Mouse (Mus musculus) left cerebral cortex, postnatal 4 days (tissue): ENCODE results near the gene Camta2. TPM values are rescaled to one million over a fixed set of nuclear protein-coding genes. Genes with fewer than 3 reads are reported as not detected.

Experiments used
- DNase-seq: peaks from one replicate; pipeline ENCODE4 v3.0.0-alpha.2; 2022
- intact Hi-C: fragments of 180-260 bp; cut with DNase I; formaldehyde crosslinking; loops from one replicate; pipeline ENCODE4 v1.15.1; 2025
- total RNA-seq, 2 experiments: library from RNA; stranded (reverse); gene quantifications; 2 replicates each; pipeline ENCODE4 v1.2.3; 2021

Camta2 gene
- total RNA-seq, 2 experiments from 2014 or later = 65.7 to 69.5 TPM

DNA sequence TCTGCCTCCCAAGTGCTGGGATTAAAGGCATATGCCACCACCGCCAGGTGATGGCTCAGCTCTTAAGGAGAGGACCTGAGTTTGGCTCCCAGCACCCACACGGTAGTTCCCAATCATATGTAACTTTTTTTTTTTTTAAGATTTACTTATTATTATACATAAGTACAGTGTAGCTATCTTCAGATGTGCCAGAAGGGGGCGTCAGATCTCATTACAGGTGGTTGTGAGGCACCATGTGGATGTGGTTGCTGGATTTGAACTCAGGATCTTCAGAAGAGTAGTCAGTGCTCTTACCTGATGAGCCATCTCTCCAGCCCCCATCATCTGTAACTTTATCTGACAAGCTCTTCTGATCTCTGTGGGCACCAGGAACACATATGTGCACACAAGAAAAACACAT lies 9.5 kb upstream of the Camta2 start:
- no peak for DNase-seq
- intact Hi-C loops = no loop called here

DNA sequence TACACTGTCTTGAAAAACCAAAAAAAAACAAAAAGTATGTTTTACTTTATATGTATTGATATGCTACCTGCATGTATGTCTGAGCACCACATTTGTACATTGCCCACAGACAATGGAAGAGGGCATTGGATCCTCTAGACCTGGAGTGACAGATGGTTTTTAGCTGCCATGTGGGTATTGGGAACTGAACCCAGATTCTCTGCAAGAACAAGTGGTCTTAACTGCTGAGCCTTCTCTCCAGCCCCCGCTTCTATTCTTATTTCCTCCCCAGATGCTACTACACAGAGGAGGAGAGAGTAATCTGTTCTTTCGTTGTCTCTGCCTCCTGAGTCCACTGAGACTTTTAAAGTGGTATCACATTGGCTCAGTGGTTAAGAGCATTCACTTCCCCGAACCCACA lies 5.6 kb upstream of the Camta2 start:
- intact Hi-C loops = no loop called here
- no peak for DNase-seq

DNA sequence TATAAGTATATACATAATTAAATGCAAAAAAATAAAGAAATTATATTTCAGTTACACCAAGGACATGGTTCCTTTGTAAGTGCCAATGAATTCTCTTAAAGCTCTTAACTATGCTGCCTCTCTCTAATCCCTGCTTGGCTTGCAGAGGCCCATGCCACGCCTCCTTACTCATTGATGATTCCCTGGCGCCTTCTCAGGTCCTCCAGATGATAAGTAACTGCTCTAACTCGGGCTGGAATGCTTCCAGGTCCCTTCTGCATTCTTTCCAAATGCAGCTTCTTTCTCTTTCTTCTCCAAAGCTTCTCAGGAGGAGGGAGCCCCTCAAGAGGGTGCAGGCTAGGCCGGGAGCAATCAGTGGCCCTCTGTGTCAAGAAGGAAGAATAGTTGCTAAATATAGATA lies 1.7 kb upstream of the Camta2 start:
- intact Hi-C loops = no loop called here
- DNase-seq = no peak

DNA sequence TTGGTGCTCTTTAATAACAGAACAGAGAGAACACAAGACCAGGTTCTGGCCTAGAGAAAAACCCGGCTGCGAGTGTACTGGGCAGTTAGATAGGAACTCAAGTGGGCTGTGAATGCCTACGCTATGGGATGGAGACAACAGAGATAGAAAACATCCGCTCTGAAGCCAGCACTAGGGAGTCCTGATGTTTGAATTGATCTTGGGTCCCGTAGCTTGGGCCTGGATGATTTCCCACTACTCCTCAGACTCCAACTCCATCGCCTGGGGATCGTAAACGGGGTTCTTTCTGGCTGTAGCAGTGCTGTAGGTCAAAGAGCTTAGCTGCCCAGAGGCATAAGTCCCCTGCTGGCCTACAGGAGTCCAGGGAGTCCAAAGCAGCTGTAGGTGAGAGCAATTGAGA lies 467 bp upstream of the Camta2 start:
- intact Hi-C loops = no loop called here
- DNase-seq = no peak

DNA sequence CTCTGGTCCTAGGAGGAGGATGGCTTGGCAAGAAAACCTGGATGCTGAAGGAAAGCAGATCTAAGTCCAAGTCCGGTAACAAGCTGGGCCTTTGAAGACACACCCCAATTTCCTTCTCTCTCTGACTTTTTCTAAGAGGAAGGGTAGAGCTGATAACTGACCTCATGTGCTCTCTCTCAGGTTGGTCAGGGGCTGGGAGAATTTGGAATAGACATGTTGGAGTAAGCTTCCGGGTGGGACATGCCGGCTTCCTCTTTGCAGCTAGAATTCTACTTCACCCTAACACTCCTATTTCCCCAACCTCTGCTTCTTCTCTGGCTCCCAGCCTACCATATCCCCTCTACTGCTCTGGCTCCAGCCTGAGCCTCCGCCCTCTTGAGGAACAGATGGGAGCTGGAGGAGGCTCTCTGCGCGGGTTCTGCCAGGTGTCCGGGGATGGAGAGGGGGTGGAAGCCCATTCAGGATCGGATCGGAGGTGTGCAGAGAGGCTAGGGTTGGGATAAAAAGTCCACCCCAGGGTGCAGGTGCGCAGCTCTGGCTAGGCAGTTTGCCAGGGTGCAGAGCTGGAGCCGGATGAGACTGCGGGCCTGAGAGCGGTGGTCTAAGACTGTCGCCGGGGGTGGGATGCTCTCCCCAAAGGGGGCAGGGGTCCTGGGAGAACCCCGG lies 871 bp downstream of the Camta2 start:
- intact Hi-C loops = no loop called here
- DNase-seq = peak; percentile 64

DNA sequence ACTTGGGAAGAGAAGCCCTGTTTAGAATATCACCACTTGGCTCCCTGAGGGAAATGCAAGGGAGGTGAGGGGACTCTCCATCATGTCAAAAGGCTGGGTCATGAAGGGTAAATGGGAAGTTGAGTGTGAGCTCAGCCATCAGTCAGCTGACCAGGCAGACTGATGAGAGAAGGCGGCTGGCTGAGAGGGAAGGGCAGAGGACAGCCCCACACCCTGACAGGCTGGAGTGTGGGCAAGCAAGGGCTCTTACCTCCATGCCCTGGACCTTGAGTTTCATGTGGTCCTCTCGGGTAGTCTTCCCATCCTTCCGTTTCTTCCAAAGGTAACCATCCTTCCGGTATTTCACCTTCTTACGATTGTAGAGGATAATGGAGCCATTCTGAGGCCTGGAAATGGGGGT lies 4.3 kb downstream of the Camta2 start:
- intact Hi-C loops = no loop called here
- no peak for DNase-seq

DNA sequence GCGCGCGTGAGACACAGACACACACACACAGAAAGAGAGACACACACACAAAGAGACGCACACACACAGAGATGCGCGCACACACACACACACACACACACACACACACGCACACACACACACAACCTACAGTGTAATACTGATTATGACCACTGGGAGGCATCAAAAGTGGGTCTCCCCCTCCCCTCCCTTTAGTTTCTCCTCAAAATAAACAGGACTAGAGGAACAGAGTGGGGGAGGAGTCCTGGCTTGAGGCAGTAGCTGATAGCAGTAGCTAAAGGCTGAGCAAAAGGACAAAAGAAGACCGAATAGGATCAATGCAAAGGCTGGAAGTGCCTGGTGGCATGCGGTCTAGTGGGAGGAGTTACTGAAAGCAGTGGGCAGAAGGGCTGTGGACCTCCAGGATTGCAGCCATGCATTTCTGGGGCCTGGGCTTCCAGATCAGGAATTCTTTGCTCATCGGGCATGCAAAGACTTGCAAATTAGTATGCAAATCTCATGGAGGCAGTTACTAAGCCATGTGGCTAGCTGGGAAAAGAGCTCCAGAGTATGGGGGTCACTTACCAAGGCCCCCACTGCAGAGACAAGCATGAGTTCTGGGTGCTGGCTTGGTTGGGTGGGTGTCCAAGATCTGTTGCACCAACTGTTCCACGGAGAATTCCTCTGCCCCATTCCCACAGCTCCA lies 5.9 kb downstream of the Camta2 start:
- intact Hi-C loops = no loop called here
- peak; percentile 47 for DNase-seq

DNA sequence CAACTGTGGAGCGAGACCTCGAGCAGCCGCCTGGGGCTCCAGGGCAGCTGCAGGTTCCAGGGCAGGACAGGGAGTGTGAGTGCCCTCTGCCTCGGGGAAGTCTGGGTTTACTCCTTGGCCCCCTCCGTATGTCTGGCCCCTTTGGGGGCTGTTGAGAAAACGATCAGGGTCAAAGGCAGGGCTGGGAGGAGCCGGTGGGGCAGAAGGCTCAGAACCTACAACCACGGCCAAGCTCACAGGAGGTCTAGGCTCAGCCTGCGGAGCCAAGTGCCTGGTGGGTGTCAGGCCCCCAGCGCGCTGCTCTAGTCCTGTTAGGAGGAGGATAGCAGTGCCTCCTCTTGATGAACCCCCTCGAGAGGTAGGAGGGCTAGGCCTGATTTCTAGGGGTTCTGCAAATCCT lies 6.7 kb downstream of the Camta2 start:
- intact Hi-C loops = no loop called here
- DNase-seq = no peak

DNA sequence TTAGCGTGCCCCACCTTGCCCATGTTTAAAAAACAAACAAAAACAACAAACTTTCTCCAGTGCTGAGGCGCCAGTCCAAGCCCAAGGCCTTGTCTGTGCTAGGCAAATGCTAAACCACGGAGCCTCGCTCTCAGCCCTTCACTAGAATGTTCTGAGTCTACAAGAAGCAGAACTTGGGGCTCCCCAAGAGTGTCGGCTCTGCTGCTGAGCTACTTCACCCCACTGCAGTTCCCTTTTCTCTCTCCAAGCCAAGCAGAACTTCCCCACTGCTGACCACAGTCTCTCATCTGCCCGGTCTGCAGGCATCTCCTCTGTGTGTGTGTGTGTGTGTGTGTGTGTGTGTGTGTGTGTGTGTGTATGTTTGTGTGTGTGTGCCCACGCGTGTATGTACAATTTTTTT lies 8.0 kb downstream of the Camta2 start:
- intact Hi-C loops = no loop called here
- DNase-seq = no peak

DNA sequence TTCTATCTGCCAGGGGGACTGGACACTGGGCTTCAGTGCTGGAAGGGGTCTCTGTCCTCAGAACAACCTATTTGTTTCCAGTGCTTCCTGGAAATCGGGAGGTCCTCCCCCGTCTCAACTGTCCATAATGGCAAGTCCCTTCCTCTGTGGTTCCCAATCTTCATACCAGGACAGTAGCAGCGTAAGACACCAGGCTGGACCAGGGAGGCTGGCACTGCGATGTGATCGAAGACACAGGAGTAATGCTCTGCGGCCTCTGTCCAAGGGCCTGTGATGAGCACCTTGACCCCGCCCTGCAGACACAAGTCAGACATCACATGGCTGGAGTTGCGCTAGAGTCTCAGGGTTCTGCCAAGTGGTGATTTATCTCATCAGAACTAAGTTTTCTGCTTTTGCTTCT lies 8.5 kb downstream of the Camta2 start:
- intact Hi-C loops = no loop called here
- no peak for DNase-seq

DNA sequence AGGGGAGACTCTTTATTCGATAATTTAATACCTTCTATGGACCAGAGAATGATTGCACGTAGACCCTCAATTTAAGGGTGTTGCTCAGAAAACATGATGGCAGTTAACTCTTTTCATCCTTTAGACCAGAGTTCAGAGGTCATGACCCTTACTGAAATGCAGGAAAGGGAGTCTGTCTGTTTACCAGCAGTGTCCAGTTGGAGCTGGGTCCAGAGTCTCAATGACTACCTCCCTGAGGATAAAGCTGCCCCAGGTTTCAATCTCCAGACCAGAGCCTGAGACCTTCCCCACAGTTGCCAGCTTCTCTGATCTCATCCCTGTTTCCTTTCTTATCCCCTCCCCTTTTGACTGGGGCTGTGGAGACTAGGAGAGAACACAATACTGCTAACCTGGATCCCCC lies 9.3 kb downstream of the Camta2 start:
- DNase-seq = no peak
- intact Hi-C loops = no loop called here

DNA sequence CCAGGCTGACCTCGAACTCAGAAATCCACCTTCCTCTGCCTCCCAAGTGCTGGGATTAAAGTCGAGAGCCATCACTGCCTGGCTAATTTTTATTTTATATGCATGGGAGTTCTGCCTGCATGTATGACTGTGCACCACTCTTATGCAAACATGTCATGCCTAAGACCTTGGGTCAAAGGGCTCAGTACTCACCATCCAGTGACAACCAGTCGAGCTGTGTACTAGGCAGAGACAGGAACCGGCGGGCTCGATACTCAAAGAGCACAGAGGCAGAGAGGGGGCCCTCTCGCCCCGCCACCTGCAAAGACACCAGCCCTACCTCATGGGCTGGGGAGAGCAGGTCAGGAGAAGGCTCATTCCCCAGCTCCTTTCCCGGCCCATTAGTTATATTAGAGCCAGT lies 9.8 kb downstream of the Camta2 start:
- no peak for DNase-seq
- intact Hi-C loops = no loop called here

DNA sequence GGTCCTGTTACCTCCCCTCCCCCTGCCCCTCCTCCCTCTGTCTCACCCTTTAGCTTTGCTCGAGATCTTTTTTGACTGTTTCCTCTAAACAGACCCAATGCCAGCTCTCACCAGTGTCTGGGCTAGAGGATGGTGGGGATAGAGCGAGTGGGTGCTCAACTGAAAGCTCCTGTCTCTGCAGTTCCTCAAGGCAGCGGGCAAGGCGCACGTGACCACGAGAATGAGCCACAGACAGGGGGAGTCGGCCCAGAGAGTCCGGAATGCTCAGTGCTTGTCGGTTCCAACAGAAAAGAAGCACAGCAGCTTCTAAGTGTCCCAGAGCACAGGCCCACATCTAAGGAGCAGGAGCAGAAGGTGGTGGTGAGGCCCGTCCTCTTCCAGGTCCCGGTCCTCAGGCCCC lies 13.4 kb downstream of the Camta2 start:
- intact Hi-C loops = no loop called here
- no peak for DNase-seq

DNA sequence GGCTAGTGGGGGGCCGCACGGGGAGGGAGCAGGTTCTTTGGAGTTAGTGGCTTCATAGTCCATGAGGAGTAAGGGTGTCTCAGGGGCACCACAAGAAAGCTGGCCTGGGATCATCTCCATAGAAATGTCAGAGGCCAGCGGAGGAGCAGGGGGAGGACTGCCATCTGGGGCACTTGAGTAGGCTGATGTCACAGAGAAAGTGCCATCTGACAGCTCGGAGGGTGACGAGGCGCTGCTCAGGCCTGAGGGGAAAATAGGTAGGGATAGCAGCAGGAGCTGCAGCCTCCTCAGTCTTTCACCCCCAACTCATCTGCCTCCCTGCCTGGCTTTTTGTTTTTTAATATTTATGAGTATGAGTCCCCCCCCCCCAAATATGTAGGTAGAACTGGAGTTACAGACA lies 13.9 kb downstream of the Camta2 start:
- DNase-seq = no peak
- intact Hi-C loops = no loop called here

DNA sequence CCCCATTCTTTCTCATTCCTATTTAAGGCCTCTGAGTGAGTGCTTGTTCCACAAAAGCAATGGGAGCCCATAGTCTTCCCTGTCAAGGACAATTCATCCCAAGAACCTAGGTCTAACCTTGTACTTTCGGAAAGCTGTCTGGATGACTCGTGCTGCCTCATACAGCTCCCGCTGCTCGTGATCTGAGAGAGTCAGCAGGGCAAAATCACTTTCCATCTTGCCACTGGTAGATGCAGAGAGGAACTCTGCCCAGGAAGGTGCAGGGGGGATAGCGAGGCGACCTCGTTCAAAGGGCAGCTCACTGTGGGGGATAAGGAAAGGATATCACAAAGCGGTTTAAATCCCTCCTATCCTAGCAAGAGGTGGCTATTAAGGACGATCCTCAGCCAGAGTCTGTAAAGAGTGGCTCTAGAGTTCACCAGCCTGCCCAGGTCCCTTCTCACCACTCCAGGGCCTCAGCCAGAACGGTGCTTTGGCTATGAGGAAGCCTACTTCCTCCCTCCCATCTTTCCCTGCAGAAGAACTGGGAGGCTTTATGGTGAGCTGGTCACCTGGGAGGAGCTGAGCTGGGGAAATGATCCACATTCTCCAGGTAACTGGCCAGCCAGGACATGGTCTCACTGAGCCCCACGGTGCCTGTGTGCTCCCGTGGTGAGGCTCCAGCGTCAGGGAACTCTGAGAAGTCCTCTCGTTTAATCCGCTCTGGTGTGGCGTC lies 16.4 kb downstream of the Camta2 start:
- intact Hi-C loops = no loop called here
- no peak for DNase-seq

DNA sequence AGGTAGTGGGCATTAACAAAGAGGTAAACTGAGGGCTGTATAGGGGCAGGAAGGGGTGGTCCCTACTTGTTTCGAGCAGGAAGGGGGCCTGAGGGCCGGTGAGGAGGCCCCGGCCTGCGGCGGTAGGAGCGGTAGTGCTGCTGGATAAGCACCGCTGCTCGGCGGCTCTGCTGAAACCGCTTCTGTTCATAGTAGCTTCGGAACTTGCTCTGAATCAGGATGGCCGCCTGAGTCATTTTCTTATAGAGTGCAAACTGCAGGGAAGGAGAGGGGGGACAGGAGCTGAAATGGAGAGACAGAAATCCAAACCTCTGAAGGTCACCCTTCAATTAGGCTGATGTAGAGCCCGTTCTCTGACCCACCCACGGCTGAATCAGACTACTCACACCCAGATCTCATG lies 17.4 kb downstream of the Camta2 start:
- intact Hi-C loops = no loop called here
- DNase-seq = no peak

DNA sequence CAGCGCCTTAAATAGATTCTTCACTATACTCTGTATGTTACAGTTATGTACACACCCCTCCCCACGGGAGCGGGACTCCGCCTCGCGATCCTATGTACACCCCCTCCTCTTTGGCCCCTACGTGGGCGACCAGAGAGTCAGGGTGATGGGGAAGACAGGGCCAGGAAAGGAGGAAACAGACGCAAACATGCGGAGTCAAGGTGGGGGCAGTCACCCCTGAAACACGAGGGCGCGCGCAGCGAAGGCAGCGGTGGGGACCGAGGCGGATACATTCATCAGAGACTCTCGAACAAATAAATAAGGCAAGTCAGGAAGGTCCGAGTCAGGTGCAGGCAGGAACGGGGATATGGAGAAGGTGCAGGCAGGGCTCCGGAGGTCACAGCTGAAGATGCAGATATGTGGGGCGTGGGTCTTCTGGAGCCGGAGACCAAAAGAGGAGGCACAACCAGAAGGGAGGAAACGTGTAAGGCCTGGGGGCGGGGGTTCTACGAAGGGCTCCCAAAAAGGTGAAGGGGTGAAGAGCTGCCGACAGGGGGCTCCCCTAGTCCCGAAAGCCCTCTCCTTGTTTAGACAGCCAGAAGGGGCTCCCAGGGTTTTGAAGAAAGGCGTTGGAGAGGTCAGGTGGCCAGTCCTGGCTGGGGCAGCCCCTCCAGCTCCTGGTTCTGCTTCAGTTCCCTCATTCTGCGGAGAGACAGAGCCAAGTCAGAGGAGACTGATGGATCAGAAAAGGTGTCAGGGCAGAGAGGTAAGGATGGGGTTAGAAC lies 18.1 kb downstream of the Camta2 start:
- intact Hi-C loops = no loop called here
- DNase-seq = peak; percentile 86

DNA sequence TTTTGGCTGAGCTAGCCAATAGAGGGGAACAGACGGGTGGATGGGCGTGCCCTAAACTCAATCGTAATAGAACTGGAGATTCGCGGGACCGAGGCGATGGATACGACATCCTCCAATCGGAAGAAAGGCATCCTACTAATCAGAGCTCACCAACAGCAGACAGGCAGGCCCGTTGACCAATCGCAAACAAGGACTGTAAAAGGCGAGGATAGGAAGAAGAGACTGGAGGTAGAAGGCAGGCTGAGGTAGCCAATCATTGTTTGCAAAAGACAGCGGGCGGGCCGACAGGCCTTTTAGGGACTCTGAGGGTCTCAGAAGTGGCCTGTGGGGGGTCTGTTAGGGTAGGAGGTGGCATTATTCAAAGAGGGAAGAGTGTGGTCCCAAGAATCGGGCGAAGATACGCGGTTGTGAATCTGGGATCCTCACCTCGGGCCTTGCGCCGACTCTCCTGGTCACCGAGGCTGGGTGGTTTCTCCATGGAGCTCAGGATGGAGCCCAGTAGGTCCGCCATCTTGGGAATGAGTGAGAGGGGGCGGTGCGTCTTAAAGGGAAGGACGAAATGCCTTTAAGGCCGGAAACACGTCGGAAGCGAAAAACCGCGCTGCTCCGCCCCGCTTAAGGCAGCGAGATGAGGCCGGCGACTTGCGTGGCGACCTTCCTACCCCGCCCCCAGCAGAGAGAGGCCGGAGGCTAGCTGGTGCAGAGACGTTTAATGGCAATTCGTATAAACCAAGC lies 19.0 kb downstream of the Camta2 start, which contains the start of gene Spag7:
TSS of gene Spag7 (minus strand) at position 646 of the 735 bp plus-strand sequence.
- DNase-seq = peak; percentile 97
- intact Hi-C loops = no loop called here

DNA sequence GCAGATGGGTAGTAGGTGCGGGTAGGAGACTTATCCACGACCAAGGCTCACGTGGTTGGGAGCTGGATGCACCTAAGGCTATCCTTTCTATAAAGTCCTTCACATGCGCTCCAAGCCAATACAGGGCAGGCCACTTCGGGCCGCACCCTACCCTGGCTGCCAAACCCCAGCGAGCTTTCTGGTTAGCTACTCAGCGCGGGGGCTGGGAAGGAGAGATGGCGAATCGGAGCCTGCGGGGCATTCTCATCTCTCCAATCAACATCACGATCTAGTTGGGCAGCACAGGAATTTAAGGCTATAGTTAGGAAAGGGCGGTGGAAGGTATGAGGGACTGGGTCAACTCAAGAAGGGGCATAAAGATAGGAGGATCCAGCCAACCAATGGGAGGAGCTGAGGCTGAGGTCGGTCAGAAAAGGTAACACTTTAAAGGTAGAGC lies 19.6 kb downstream of the Camta2 start:
- peak; percentile 69 for DNase-seq
- intact Hi-C loops = no loop called here

DNA sequence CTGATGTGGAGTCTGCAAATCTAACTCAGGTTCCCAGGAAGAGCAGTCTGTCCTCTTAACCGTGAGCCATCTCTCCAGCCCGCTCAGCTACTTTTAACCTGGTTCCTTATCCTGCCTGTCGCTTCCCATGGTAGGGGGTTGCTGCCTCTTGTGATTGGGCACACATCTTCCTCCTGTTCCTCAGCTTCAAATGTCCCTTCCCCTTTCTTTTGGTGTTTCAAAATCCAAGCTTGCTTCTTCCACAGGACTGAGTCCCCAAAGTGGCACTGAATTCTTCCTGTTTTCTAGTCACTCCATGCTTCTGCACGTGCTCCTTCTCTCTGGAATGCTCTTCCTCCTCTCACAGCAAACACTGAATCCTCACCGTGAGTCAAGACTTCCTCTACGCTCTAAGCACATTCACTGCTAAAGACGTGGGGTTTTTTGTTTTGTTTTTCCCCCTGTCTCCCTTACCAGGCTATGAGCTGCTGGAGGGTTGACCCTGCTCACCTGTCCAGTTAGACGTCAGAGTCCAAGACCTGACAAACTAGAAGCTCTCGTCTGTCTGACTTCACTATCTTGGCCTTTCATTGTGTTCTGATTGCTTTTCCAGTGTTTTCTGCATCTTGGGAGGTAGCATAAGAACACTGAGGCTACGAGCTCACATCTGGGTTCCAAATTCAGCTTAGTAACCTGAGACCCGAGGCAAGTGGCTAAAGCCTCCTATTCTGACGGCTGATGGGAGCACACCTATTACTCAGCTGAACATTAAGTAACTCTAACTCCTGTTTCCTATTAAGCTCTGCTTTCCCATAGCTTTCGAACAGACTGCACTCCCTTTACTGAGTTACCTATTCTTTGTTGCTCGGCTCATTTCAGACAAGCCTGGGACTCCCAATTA lies 20.4 kb downstream of the Camta2 start:
- intact Hi-C loops = no loop called here
- no peak for DNase-seq
